Mouse (Mus musculus) heart, adult 2 months (tissue): Measurements from ENCODE around the gene Lgr4.

Source experiments
- CTCF ChIP-seq: fragments of 200-600 bp; IDR thresholded peaks from 2 replicates; pipeline ENCODE4 v1.8.1; 2022; ENCODE audit warnings: antibody characterized with exemption, mild to moderate bottlenecking, moderate library complexity
- EP300 ChIP-seq: fragments of 200-500 bp; IDR thresholded peaks from 2 replicates; pipeline ENCODE4 v1.6.1; 2011; ENCODE audit warnings: low read depth, low read length, control low read depth; ENCODE audit not compliant: insufficient read depth

DNA sequence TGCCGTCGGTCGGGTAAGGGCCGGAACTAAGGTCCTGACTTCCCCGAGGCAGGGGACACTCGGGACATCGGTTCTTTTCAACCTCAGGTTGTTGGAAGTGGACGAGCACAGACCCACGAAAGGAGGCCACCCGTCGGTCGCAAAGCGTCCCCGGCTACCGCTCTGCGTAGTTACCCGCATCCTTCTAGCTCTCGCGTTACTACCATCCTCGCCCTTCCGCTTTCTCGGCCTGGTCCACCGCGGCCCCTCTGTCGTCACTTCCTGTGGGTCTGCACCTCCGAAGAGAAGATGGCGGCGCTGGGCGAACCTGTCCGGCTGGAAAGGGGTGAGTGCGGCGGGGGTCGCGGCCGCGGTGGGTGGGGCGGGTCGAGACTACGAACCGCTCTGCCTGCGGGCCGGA lies 26.9 kb upstream of the Lgr4 start, which contains the start of gene Lin7c:
- TF ChIP-seq CTCF: no peak
- peak; percentile 67; the same call in 1 of the 2 replicates for TF ChIP-seq EP300
